Mouse (Mus musculus) hindbrain, embryonic 15.5 days (tissue): ENCODE results near the gene Ptpn14. TPM values are rescaled to one million over a fixed set of nuclear protein-coding genes. Genes with fewer than 3 reads are reported as not detected.

Experiments used
- ATAC-seq: fragments of 200-750 bp; cut with Nextera tagmentation; 2 replicates; pipeline ENCODE4 v1.8.0; 2017; ENCODE audit warnings: low read depth, moderate number of reproducible peaks, moderate TSS enrichment; ENCODE audit not compliant: low FRiP score
- H3K27ac ChIP-seq: fragments of 300-500 bp; sonication (generic); replicated peaks from 2 replicates; pipeline ENCODE4 v1.5.1; 2015; ENCODE audit warnings: mild to moderate bottlenecking, inconsistent platforms
- H3K27me3 ChIP-seq: fragments of 300-500 bp; sonication (generic); 2 replicates; pipeline ENCODE4 v1.6.1; 2015; ENCODE audit warnings: control low read depth, inconsistent platforms
- H3K36me3 ChIP-seq: fragments of 300-500 bp; sonication (generic); 2 replicates; pipeline ENCODE4 v1.6.1; 2015; ENCODE audit warnings: control low read depth, inconsistent platforms
- H3K4me1 ChIP-seq: fragments of 300-500 bp; sonication (generic); replicated peaks from 2 replicates; pipeline ENCODE4 v1.6.1; 2015; ENCODE audit warnings: control low read depth, inconsistent platforms
- H3K4me2 ChIP-seq: fragments of 300-500 bp; sonication (generic); 2 replicates; pipeline ENCODE4 v1.6.1; 2015; ENCODE audit warnings: moderate library complexity, mild to moderate bottlenecking, inconsistent platforms
- H3K4me3 ChIP-seq: fragments of 300-500 bp; sonication (generic); 2 replicates; pipeline ENCODE4 v1.5.1; 2015; ENCODE audit warnings: mild to moderate bottlenecking, inconsistent platforms
- H3K9ac ChIP-seq: fragments of 300-500 bp; sonication (generic); 2 replicates; pipeline ENCODE4 v1.6.1; 2015; ENCODE audit warnings: inconsistent platforms
- H3K9me3 ChIP-seq: fragments of 300-500 bp; sonication (generic); 2 replicates; pipeline ENCODE4 v1.6.1; 2016; ENCODE audit warnings: control low read depth, inconsistent platforms
- WGBS: fragments of 180-500 bp; shearing (Covaris S2); methylation state at CpG from one replicate; pipeline ENCODE4 v1.1.7; 2015; 5-methylcytosine and 5-hydroxymethylcytosine counted together
- polyA plus RNA-seq: library from polyadenylated mRNA; unstranded; fragments of >200 nt; fragmentation: Nextera tagmentation; extraction: Ambion mirVana; gene quantifications from 2 replicates; pipeline ENCODE4 v1.2.1, GENCODE M21; 2015

Gene Ptpn14
- polyA plus RNA-seq, 1 experiment from 2014 or later: 1.5 TPM

DNA sequence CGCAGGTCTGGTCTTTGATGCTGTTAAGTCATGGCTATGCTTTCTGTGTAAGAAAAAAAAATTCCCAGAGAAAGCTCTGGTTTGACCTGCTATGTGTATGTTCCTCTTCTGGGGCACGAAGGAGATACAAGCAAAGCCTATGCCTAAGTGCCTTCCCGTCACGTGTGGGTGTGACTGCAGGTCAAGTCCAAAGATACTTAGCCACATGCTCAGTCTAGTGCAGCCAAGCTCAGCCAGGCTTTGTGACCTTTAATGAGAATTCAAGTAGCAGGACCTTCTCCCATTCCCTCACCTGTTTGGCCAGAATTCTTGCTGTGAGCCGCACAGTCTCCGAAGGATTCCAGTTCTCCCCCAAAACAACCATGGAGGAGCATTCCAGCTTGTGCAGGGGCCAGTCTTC is 171.5 kb downstream of the Ptpn14 start:
- no peak overlapping the region for H3K9ac ChIP-seq
- H3K4me3 ChIP-seq: no peak overlapping the region
- WGBS: 90% methylated on average over 6 of the region's 6 CpGs

DNA sequence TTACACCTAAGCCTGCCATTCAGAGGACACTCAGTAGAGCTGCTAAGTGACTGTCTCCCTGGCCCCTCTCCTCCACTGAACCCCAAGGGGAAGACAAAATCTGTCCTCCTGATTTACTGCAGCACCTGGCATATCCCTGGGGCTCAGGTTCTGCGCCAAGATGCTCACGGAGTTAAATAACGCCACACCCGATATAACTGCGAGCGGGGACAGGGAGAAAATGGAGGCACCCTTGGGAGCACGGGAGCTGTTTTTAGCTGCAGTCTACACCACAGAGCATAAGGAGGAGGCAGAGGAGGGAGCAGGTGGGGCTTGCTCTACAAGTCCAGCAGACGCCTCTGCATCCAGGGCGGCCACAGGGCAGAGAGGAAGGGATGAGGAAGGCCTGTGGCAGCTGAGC is 174.3 kb downstream of the Ptpn14 start:
- no peaks in the 10 kb centered on the region for H3K27me3 ChIP-seq
- H3K4me2 ChIP-seq: no peak overlapping the region
- WGBS: 80% methylated on average over 9 of the region's 9 CpGs
- H3K9me3 ChIP-seq: no peaks in the 10 kb centered on the region
- no peak overlapping the region for H3K27ac ChIP-seq
- no peak for ATAC-seq
- H3K36me3 ChIP-seq: no peaks in the 10 kb centered on the region
- no peak overlapping the region for H3K4me3 ChIP-seq
- no peak overlapping the region for H3K9ac ChIP-seq
- H3K4me1 ChIP-seq: no peaks in the 10 kb centered on the region

More for the DNA sequence above, 171.5 kb downstream of the Ptpn14 start:
- no peaks in the 10 kb centered on the region; the same call in 1 of the 2 replicates for H3K4me1 ChIP-seq
- H3K36me3 ChIP-seq: peaks cover 6% of the 10 kb centered on the region; the same call in 1 of the 2 replicates
- H3K9me3 ChIP-seq: no peaks in the 10 kb centered on the region
- H3K27me3 ChIP-seq: no peaks in the 10 kb centered on the region
- H3K4me2 ChIP-seq: no peak overlapping the region
- no peak for ATAC-seq
- H3K27ac ChIP-seq: no peak overlapping the region

DNA sequence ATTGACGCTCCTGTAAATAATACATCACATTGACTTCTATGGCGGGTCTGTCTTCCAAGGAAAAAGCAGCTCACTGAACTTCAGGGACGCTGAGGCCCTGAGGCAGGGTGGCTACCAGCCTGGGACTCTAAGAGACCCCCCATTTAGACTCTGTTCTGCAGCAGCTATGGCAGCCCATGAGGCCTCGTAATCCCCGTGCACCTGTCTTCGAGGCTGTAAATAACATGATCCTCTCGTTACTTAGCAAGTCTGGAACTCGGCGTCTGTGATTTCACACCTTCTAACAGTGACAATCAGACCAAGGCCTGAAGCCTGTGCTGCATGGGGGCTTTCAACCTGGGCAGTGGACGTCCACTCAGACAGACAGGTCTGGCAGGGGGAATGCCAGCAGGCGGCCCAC is 175.1 kb downstream of the Ptpn14 start:
- Histone ChIP-seq H3K27ac (no peak overlapping the region), H3K27me3 (no peaks in the 10 kb centered on the region), H3K9ac (no peak overlapping the region), H3K4me1 (no peaks in the 10 kb centered on the region), H3K4me3 (no peak overlapping the region), H3K36me3 (no peaks in the 10 kb centered on the region), H3K4me2 (no peak overlapping the region), H3K9me3 (no peaks in the 10 kb centered on the region)
- 87% methylated on average over 11 of the region's 11 CpGs for WGBS
- no peak for ATAC-seq

DNA sequence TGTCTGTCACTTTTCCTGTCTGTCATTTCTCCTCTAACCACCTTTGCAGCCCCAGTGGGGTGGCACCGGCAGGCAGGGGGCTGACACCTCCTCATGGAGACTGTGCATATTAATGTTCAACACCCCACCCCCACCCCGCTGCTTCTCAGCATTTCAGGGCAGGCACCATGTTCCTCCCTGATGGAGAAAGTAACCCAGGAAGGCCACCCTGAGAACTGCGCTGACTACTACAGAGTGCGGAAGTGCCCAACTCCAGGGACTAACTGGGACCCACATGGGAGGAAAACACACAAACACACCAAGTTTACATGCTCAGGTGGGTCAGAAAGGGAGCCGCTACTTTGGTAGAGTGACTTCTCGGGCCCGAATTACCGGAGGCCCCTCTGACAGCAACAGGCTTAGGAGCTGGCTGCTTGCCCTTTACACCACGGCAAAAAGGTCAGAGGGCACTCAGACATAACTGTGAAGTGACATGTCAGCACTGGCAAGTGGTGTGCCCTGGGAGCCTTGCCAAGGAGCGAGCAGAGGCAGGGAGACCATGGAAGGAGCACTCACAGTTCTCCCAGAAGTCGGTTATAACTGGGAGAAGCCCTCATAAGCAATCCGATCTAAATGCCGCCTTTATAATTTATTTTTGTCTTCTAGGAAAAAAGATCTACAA is 182.7 kb downstream of the Ptpn14 start:
- WGBS: 53% methylated on average over 13 of the region's 13 CpGs
- Histone ChIP-seq H3K9me3 (no peaks in the 10 kb centered on the region), H3K27ac (no peak overlapping the region), H3K27me3 (no peaks in the 10 kb centered on the region), H3K4me2 (no peak overlapping the region), H3K4me1 (0 out of 2 replicates have a peak, but pooled peaks cover 5% of the 10 kb centered on the region), H3K4me3 (no peak overlapping the region), H3K36me3 (no peaks in the 10 kb centered on the region), H3K9ac (no peak overlapping the region)
- no peak for ATAC-seq

DNA sequence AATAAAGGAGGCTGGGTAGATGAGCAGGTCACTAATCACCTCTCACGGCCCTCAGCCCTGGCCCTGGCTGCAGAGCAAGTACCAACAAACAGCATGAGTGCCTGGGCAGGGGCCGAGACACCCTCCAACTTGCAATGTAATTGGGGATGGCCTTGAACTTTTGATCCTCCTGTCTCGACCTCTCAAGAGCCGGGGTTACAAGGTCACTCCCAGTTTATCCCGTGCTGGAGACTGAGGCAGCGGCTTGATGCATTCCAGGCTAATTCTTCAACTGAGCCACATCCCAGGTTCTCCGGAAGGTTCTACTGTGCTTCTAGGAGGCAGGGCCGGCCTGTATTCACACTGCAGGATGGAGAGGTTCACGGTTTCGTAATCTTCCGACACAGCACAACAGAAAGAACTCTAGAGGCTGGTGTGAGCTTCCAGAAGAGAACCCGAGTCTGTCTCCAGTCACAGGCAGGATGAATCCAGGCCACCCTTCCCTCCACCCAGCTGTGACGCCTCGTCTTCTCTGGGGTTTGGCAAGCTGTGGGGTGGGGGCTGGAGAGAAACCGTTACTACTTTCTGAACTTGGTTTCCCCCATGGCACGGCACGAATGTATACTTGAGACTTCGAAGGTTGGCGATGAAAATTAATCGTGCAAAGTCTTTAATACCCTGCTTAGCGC is 185.2 kb downstream of the Ptpn14 start:
- H3K27me3 ChIP-seq: no peaks in the 10 kb centered on the region
- 0 out of 2 replicates have a peak, but pooled peaks cover 5% of the 10 kb centered on the region for H3K4me1 ChIP-seq
- no peak overlapping the region for H3K9ac ChIP-seq
- H3K36me3 ChIP-seq: no peaks in the 10 kb centered on the region
- no peak overlapping the region for H3K4me3 ChIP-seq
- 87% methylated on average over 21 of the region's 21 CpGs for WGBS
- no peak overlapping the region for H3K4me2 ChIP-seq
- H3K27ac ChIP-seq: no peak overlapping the region
- H3K9me3 ChIP-seq: no peaks in the 10 kb centered on the region
- no peak for ATAC-seq

- ATAC-seq: no peak
- Histone ChIP-seq H3K9ac (no peak overlapping the region), H3K4me1 (peaks cover 11% of the 10 kb centered on the region), H3K4me3 (no peak overlapping the region), H3K9me3 (no peaks in the 10 kb centered on the region), H3K27ac (no peak overlapping the region), H3K36me3 (no peaks in the 10 kb centered on the region), H3K27me3 (no peaks in the 10 kb centered on the region), H3K4me2 (no peak overlapping the region)
- WGBS: 36% methylated on average over 10 of the region's 10 CpGs
Observed at GRCm38 (mm10) chr1:189916422-189917125, 188.5 kb downstream of the Ptpn14 start.

DNA sequence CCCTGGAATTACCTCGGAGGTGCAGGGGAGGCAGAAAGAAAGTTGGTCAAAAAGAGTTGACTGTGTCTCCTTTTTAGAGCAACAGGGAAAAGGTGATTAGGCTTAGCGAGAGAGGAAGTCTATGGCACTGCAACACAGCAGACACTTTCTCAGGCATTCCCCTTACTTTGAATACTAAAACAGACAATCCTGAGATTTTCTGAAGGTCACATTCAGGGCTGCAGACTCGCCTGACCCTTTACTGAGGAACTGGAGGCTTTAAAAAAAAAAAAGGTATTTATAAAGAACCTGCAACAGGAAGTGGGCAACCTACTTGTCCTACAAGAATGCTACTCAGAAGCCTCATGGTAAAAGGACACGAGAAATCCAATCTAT is 189.0 kb downstream of the Ptpn14 start:
- WGBS: 51% methylated on average over 4 of the region's 4 CpGs
- Histone ChIP-seq H3K27ac (no peak overlapping the region), H3K9me3 (no peaks in the 10 kb centered on the region), H3K4me2 (no peak overlapping the region), H3K4me3 (no peak overlapping the region), H3K27me3 (no peaks in the 10 kb centered on the region), H3K9ac (no peak overlapping the region), H3K36me3 (no peaks in the 10 kb centered on the region), H3K4me1 (peaks cover 12% of the 10 kb centered on the region)
- no peak for ATAC-seq

DNA sequence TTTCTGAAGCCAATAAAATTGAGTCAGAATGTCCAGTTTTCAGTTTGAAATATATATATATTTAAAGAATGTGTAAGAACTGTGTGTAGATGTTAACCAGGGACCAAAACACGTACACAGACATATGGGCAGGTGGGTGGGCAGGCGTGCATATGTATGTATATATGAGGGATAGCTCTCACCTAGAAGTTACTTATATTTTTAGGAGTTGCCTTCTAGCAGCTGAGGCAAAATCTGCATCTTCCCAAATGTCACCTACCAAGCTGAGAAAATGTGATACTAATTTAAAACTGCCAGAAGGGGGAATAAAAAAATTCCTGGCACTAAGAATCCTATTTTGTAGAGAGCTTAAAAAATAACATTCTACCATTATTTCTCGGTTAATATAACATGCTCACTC is 191.7 kb downstream of the Ptpn14 start:
- Histone ChIP-seq H3K4me2 (no peak overlapping the region), H3K9me3 (no peaks in the 10 kb centered on the region), H3K27ac (no peak overlapping the region), H3K27me3 (no peaks in the 10 kb centered on the region; the same call in 1 of the 2 replicates), H3K4me3 (no peak overlapping the region), H3K4me1 (peaks cover 22% of the 10 kb centered on the region), H3K36me3 (no peaks in the 10 kb centered on the region), H3K9ac (no peak overlapping the region)
- 88% methylated on average over 3 of the region's 3 CpGs for WGBS
- no peak for ATAC-seq

DNA sequence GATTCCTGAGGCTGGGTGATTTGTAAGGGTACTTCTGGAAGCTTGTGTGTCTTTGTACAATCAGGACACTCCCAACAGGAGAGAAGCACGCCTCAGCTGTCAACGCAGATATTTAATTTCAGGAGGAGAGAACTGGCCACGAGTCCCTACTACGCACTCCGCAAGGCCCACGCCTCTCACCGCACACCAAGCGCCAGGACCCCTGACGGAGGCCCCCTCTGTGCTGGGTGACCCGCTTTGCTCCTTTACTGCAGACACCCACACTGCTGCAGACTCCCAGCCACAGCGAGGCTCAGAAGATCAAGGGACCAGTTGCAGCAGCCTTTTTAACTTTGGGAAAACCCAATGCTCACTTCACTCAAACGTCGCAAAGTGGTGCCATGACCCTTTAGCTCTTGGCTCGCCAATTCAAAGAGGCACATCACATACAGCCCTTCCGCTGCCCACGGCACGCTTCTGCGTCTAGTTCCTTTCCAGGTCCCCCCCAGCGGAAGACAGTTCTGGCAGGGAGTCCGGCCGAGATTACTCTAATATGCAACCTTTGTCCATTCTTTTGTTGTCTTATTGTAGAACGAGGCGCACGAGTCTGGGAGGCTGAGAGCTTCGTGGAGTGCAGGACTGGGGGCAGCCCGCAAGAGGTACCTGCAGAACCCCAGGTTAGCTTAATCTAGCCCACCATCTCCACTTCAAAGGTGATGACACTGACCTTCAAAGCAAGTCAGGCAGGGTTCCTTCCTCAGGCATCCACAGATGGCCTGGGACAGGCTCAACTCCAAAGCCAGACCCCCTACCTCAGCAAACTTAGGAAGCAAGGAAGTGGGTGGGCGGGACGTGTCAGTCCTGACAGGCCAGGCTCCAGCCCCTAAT is 192.9 kb downstream of the Ptpn14 start:
- Histone ChIP-seq H3K4me2 (peak overlapping the region; percentile 96), H3K27me3 (no peaks in the 10 kb centered on the region; the same call in 1 of the 2 replicates), H3K36me3 (no peaks in the 10 kb centered on the region), H3K9me3 (no peaks in the 10 kb centered on the region), H3K9ac (peak overlapping the region; percentile 83), H3K27ac (no peak overlapping the region), H3K4me1 (peaks cover 22% of the 10 kb centered on the region), H3K4me3 (peak overlapping the region; percentile 83)
- peak; percentile 49; the same call in 1 of the 2 replicates for ATAC-seq
- WGBS: 37% methylated on average over 28 of the region's 28 CpGs

GRCm38 (mm10) chr1:189921568-189921817 is 193.4 kb downstream of the Ptpn14 start:
- H3K4me2 ChIP-seq: peak overlapping the region; percentile 96
- WGBS: 3% methylated on average over 4 of the region's 4 CpGs
- H3K9ac ChIP-seq: peak overlapping the region; percentile 83
- H3K27me3 ChIP-seq: no peaks in the 10 kb centered on the region; the same call in 1 of the 2 replicates
- peak overlapping the region; percentile 46; the same call in 1 of the 2 replicates for H3K27ac ChIP-seq
- H3K4me3 ChIP-seq: peak overlapping the region; percentile 83
- no peaks in the 10 kb centered on the region for H3K36me3 ChIP-seq
- H3K4me1 ChIP-seq: peaks cover 22% of the 10 kb centered on the region
- no peaks in the 10 kb centered on the region for H3K9me3 ChIP-seq
- peak; percentile 24; the same call in 1 of the 2 replicates for ATAC-seq

- peak; percentile 87 for ATAC-seq
Observed at GRCm38 (mm10) chr1:189921818-189922592, 193.9 kb downstream of the Ptpn14 start, which contains the start of gene Smyd2. Gene Smyd2, minus strand, starts transcription at chr1:189922363.

More at GRCm38 (mm10) chr1:189921818-189922592, 193.9 kb downstream of the Ptpn14 start, which contains the start of gene Smyd2:
- H3K9ac ChIP-seq: peak within 1 kb of the TSS; percentile 83
- peaks cover 22% of the 10 kb centered on the region for H3K4me1 ChIP-seq
- under 1% methylated on average over 69 of the region's 90 CpGs for WGBS
- no peaks in the 10 kb centered on the region for H3K36me3 ChIP-seq
- H3K4me2 ChIP-seq: peak within 1 kb of the TSS; percentile 96
- peak within 1 kb of the TSS; percentile 83 for H3K4me3 ChIP-seq
- H3K27ac ChIP-seq: peak within 1 kb of the TSS; percentile 46
- no peaks in the 10 kb centered on the region for H3K9me3 ChIP-seq
- no peaks in the 10 kb centered on the region; the same call in 1 of the 2 replicates for H3K27me3 ChIP-seq
